ENCODE assay signal across 32 mouse cellular contexts in genomic region chr8:94749942-94750341, GRCm38 (mm10). TPM values are rescaled to one million over a fixed set of nuclear protein-coding genes. Genes with fewer than 3 reads are reported as not detected.
"Had no signal": no experiment of that assay in that cellular context is flagged by ENCODE, and none has a peak within 500 bp of the region (broad histone marks: within the 10 kb centered on the region; RNA-seq: fewer than 3 reads in every experiment).

No protein-coding gene starts in this region.

- H3K9ac ChIP-seq: heart, embryonic 12.5 days; hindbrain, embryonic 12.5 days; hindbrain, embryonic 14.5 days; intestine, embryonic 15.5 days; limb, embryonic 13.5 days; limb, embryonic 15.5 days had no signal

- H3K27me3 ChIP-seq: hindbrain, embryonic 12.5 days; intestine, embryonic 15.5 days; limb, embryonic 13.5 days; limb, embryonic 15.5 days had no signal

- H3K9me3 ChIP-seq: heart, embryonic 10.5 days; heart, embryonic 12.5 days; hindbrain, embryonic 10.5 days; hindbrain, embryonic 12.5 days; intestine, embryonic 15.5 days; limb, embryonic 13.5 days; limb, embryonic 15.5 days had no signal

- ATAC-seq: hindbrain, embryonic 16.5 days; inflammation-experienced regulatory T-cells, adult 6 months; intestine, embryonic 15.5 days; intestine, postnatal 0 days had no signal

- H3K36me3 ChIP-seq: heart, embryonic 10.5 days; heart, embryonic 12.5 days; hindbrain, embryonic 10.5 days; hindbrain, embryonic 12.5 days; intestine, embryonic 15.5 days; limb, embryonic 13.5 days; limb, embryonic 15.5 days had no signal

- H3K4me1 ChIP-seq: heart, embryonic 12.5 days; hindbrain, embryonic 10.5 days; hindbrain, embryonic 12.5 days; intestine, embryonic 15.5 days; limb, embryonic 13.5 days; limb, embryonic 15.5 days had no signal

- H3K4me2 ChIP-seq: heart, embryonic 12.5 days; hindbrain, embryonic 12.5 days; hindbrain, embryonic 14.5 days; intestine, embryonic 15.5 days; limb, embryonic 13.5 days; limb, embryonic 15.5 days had no signal

- H3K4me3 ChIP-seq: gastrocnemius, adult 2 months; heart, adult 2 months; heart, embryonic 10.5 days; heart, embryonic 12.5 days; hindbrain, embryonic 10.5 days; hindbrain, embryonic 12.5 days; intestine, embryonic 15.5 days; limb, embryonic 13.5 days; limb, embryonic 15.5 days had no signal

- H3K27ac ChIP-seq: gastrocnemius, adult 2 months; heart, adult 2 months; heart, embryonic 10.5 days; hindbrain, embryonic 10.5 days; hindbrain, embryonic 12.5 days; hindbrain, embryonic 14.5 days; intestine, embryonic 15.5 days; kidney, postnatal 0 days; limb, embryonic 13.5 days; limb, embryonic 15.5 days had no signal

- DNase-seq: gastrocnemius, adult 2 months; gastrocnemius, postnatal 10 days; gastrocnemius, postnatal 25 days; heart, adult 2 months; heart, postnatal 10 days; heart, postnatal 4 days; kidney, adult 18-20 months; kidney, adult 8-10 months; kidney, postnatal 14 days; kidney, postnatal 36 days; layer of hippocampus, adult 9-11 months; layer of hippocampus, postnatal 36 days; left cerebral cortex, postnatal 4 days had no signal

RNA-seq across cellular contexts. Expression of gene Ccl22, which starts 4.6 kb away (rescaled TPM):
- total RNA-seq: gastrocnemius, adult 2 months; gastrocnemius, postnatal 10 days; gastrocnemius, postnatal 25 days; gastrocnemius, postnatal 4 days; granulocyte monocyte progenitor cell, adult 5-6 weeks; heart, adult 2 months; heart, postnatal 10 days; heart, postnatal 25 days; heart, postnatal 4 days; layer of hippocampus, postnatal 36 days; left cerebral cortex, adult 18-20 months; left cerebral cortex, postnatal 4 days had no signal
- polyA plus RNA-seq: heart, embryonic 10.5 days; heart, embryonic 12.5 days; heart, embryonic 14.5 days; hindbrain, embryonic 10.5 days; hindbrain, embryonic 12.5 days; hindbrain, embryonic 14.5 days; hindbrain, embryonic 16.5 days; inflammation-experienced regulatory T-cells, adult 6 months; intestine, embryonic 15.5 days; kidney, embryonic 14.5 days; kidney, postnatal 0 days; limb, embryonic 11.5 days; limb, embryonic 13.5 days; limb, embryonic 15.5 days had no signal

RNA-seq across cellular contexts. Expression of gene Pllp, which starts 53.9 kb away (rescaled TPM):
- total RNA-seq: granulocyte monocyte progenitor cell, adult 5-6 weeks had no signal
- polyA plus RNA-seq: heart, embryonic 12.5 days; heart, embryonic 14.5 days had no signal
